Mouse (Mus musculus) CD4-positive helper T cell, adult 2 months (primary cell): Measurements from ENCODE around the gene Vstm2l.
A peak's percentile ranks its signal among the peaks of the same experiment; 100 is the strongest.

Experiments
- DNase-seq: peaks from one replicate; pipeline ENCODE4 v3.0.0-alpha.2; 2012; ENCODE audit warnings: low read depth, missing footprints, low spot score

Vstm2l gene

DNA sequence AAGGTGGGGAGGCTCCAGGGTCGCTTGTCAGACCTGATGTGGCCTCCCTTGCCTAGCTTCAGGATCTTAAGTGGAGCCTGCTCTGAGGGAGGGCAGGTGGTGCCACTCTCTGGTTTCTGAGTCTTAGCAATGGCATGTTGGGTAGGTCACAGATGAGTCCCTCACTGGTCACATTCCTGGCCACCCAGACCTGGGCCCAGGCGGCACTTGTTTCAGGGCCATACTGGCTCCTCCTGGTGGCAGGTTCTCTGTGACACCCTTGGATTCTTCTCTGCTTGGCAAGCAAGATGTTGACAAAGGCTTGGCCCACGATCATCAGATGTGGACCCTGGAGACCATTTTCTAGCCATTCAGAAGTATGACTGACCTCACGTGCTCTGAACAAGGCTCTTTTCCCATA is 18.2 kb downstream of the Vstm2l start:
- no peak for DNase-seq

DNA sequence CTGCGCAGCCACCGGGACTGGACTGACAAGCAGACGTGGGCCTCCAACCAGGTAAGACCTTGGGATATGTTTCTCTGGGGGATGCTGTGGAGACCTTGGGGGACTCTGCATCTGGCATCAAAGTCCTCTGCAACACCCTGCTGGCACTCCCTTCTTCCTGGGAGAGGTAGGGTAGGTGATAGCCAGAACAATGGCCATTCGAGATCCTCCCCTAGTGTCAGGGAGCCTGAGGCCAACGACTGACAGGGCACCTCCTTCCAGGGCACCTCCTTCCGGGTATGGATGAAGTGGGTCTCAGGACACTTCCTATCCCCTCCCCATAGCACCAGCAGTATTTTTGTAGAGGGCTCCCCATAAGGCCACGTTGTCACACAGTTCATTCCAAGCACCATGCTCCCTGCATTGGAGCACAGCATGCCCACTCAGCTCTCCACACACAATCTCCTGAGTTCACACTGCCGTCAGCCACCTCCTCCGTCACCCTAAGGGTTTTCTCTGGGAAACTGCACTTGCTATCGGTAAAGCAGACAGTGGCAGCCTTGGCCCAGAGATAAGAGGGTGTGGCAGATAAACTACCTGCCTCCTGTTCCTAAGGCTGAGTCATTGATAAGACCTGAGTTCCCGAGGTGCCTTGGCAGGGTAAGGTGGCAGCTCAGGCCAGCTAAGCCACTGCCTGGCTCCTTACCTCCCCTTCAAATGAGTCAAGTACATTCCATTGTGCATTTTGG is 21.2 kb downstream of the Vstm2l start:
- DNase-seq = no peak

DNA sequence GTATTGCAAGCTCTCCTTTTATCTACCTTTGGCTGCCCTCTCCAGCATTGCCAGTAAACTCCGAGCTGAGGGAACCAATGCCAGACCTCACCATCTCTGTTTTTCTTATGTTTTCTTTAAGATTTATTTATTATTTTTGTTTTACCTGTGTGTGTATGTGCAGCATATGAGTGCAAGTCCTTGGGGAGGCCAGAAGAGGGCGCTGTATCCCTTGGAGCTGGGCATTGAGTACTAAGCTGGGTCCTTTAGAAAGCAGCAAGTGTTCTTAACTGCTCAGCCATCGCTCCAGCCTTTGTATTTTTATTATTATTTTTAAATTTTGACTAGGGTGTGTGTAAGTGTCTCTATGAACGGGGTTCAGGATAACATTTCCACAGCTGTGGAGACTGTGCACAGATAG is 22.2 kb downstream of the Vstm2l start:
- no peak for DNase-seq

DNA sequence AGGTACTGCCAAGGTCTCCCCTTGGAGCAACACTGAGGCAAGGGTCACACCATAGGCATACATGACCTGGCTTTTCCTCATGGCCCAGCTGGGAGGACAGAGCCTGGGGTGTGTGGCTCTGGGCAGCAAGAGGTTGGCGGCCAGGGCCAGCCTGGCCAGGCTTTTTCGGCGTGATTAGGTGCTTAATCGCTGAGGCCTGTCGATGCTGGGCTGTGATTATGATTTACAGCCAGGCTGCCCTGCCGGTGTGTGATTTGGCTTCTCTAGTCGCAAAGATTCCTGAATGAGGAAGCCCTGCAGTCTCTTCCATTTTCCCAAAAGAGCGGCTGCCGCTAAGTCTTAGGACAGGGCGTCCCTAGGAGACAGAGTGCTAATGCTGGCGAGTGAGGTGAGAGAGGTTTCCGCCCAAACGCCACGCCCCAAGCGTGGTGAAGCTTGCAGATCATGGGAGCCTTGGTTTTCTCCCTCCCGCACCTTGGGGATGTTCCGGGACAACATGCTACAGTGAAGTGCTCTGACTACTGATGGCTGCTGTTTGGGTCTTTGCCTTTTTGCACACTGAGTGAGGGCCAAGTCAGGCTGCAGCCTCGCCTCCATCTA is 26.2 kb downstream of the Vstm2l start:
- DNase-seq = no peak

DNA sequence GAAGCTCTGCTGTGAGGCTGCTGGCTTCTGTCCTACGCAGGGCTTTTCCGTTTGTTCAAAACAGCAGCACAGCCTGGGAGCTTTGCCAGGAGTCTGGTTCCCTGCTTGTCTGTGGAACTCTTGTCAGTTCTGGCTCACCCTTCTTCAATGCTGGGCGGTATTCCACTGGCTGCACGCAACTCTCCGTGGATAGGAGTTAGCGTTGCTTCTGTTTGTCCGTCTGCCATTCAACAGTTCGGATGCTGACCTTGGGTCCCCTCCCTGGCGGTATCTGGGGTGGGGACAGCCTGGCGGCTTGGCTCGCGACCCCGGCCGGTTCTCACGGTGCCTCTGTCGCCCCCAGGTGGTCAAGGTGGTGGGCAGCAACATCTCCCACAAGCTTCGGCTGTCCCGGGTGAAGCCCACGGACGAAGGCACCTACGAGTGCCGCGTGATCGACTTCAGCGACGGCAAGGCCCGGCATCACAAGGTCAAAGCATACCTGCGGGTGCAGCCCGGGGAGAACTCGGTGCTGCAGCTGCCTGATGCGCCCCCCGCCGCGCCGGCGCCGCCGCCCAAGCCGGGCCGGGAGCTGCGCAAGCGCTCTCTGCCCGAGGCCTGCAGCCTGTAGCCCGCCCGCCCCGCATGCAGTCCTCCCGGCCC is 29.2 kb downstream of the Vstm2l start:
- peak; percentile 9 for DNase-seq

DNA sequence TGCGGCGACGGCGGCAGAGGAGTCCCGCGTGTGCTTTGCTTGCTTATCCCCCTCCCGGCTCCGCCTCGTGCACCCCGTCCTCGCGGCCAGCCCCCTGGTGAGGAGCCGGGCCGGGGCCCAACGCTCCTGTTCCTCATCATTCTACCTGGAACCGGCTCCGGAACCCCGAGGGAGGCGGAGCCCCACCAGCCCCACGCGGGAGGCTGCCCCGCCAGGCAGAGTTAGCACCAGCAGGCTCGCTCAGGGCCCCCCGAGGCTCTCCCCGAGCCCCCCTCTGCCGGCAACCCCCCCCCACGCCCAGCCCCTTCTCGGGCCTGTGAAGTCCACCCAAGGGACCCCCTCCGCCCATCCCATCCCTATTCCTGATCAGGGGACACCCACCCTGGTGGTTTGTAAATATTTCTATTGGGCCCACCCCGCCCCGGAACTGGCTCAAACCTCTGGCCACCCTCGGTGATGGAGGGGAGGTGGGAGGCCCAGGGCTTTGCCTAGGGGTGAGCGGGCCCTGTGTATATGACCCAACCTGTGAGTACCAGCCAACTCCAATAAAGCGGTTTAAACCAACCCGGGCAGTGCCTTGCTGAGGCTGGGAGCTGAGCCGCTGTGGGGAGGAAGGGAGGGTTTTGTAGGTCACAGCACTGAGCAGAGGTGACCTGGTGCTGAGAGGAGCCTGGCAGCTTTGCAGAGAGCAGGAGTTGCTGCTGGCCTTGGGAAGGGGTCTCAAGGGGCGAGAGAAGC is 29.9 kb downstream of the Vstm2l start:
- no peak for DNase-seq

DNA sequence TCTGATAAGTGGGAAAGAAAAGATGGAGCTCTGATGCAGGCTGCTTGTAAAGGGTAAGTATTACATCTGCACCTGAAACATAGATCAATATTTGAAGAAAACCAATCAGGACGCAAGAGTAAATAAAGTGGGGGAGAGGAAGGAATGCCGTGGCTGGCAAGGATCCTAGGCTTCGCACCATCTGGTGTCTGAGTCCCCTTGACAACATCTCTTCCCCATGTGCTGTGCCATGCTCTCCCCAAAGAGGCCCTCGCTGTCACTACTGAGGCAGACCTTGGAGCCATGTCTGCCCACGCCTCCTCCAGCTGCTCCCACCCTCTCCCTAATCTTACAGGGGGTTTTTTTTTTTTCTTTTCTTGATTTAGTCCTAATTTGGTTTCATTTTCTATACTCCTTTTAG is 39.5 kb downstream of the Vstm2l start:
- DNase-seq = no peak

DNA sequence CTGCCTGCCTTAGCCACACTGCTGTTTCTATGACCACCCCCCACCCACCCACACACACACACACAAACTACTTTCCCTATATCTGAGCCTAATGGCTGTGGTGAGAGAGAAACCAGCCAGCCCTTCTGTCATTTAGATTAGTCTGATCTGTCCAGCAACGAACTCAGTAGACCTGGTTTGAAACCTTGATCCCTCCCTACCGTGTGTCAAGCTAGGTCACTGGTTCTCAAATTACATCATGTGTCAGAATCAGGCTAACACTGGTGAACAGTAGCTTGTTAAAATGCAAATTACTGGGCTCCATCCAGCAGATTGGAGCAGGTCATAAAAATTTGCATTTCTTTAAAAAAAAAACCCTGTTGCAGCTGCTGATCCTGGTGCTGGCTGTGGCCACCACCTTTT is 43.3 kb downstream of the Vstm2l start:
- DNase-seq = no peak

DNA sequence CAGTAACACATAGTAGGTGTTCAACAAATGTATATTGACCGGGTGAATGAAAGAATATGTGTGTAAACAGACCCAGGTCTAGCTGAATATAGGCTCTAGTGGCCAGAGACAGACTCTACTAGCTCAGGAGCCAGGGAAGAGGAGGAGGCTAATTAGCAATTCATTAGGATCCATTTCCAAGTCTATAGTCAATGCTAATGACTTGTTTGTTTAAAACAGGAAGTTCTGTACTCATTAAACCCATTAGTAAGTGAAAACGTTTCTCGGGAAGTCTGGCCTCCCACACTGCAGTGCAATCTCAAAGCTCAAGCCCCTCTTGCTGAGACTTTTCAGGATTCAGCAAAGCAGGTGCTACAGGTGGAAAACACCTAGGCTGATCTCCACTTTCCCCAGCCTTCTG is 53.4 kb downstream of the Vstm2l start:
- no peak for DNase-seq

DNA sequence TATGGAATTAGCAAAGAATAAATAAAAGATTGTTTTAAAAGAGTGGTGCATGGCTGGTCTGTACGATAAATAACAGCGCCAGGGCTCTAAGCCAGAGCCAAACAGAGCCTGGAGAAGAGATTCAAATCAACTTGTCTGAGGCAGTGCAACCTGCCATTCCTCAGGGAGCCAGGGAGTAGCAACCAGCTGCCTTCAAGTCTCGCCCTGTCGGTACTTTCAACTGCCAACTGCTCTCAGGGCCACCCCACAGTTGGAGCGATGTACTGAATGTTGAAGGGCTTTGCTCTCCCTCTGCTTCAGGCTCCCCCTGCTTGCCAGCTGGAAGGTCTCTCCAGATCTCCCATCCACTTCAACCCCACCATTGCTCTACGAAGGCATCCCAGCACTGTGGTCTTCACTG is 55.7 kb downstream of the Vstm2l start:
- no peak for DNase-seq

DNA sequence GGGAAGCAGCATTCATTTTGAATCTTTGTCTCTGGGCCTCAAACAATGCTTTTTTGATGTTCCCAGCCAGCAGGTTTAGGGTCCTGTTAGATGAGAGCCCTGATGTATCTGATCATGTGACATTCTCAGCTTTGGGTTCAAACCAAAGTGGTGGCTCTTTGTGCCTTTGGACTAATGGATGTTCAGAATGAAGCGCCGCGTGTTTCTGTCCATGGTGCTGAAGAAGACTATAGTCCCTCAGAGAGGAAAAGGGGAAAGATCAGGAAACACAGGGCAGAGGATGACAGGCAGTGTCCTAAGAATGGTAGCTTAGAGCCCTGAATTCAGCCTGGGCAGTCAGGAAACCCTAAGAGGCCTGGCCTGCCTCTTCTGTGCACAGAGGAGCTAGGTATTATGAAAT is 56.2 kb downstream of the Vstm2l start:
- DNase-seq = peak; percentile 8

DNA sequence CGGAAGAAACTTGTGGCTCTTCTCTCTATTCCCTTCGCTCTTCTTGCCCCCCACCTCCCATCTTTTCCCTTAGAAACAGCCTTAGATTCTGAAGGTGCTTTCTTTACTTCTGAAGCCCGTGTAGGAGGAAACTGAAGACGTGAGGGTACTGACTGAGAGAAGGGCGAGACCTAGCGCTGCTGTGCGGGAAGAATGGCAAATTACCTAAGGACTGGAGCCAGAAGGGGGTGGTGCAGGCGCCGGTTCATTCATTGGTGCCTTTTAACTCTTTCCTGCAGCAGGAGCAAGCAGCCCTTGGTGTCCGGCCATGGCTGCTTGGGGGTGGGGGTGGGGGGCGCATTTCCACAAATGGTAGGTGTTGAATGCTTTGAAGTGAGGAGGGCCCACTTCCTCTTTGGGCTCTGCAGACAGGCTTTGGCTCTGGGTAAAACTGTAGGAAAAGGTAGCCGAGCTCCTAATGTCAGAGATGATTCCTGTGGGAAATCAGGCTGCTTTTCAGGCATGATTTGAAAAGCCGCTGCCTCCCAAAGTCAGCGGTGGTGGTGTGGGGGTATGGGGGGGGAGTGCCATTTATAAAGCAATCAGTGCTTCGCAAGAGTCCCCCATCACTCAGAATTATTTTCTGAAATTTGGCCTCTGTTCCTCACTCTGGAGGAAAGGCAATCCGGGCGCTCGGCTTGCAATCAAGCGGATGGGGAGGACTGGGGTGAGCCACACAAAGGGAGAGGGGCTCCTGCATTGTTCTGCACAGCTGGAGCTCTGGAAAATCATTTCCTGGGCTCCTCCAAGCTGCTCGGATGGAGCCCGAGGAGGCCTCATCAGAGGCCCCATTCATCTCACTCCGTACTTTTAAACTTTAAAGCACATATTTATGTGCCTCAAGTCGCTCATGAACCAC is 60.4 kb downstream of the Vstm2l start:
- DNase-seq = no peak

DNA sequence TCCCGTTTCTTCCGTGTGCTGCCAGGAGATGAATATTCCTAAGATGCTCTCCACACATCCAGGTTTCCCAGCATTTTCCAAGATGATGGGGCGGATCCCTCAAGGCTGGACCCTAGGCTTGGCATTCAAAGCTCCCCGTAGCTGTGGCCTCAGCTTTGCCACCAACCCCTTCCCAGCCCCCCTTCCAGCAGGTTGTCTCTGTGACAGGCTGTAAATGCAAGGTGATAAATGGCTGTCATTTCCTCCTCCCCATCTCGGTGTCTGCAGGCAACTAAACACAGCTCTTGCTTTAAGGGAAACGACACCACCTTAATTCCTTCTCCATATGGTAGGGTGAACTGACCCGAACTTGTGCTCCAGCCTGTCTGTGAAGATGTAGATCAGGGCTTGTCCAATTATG is 61.1 kb downstream of the Vstm2l start:
- no peak for DNase-seq

DNA sequence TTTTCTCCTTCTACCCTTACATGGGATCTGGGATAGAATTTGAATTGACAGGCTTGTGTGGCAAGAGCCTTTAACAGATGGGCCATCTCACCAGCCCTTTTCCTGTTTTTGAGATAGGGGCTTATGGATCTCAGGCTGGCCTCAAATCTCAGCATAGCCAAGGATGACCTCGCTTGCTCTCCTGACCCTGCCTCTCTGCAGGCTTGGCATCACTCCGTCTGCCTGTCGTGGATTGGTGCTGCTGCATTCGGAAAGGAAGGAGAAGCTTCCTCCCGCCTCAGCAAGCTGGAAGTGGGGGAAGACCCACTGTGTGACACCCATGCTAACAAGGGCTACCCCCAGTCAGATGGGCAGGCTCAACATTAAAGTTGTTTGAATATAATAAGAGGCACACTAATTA is 64.8 kb downstream of the Vstm2l start:
- no peak for DNase-seq

DNA sequence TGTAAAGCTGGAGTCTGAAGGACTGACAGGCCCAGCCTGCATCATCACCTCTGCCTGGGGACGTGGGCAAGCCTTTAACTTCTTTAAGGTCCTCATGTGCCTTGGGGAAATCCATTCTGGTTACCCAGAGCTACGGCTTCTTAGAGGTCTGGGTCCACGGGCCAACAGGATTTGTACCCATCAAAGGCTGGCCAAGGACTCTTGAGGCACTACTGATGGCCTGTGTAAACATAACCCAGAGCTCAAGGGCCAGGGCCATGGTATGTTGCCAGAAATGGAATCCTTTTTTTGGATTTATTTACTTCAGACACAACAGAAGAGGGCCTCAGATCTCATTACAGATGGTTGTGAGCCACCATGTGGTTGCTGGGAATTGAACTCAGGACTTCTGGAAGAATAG is 68.3 kb downstream of the Vstm2l start:
- no peak for DNase-seq

DNA sequence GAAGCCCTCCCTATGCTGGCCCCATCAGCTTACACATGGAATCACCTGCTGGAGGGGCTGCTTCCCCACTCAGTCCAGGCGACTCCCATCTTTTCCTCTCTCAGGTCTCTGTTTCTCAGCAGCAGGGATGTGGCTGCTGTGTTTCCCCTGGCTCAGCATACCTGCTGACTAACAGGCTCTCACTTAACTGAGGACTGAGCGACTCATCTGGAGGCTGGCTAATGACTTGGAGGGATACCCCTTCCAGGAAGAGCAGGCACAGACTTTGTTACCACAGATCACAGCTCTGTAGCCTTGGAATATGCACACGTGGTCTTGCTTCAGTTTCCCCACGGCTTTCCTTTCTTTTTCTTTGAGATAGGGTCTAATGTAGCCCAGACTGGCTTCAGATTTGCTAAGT is 68.8 kb downstream of the Vstm2l start:
- DNase-seq = no peak

DNA sequence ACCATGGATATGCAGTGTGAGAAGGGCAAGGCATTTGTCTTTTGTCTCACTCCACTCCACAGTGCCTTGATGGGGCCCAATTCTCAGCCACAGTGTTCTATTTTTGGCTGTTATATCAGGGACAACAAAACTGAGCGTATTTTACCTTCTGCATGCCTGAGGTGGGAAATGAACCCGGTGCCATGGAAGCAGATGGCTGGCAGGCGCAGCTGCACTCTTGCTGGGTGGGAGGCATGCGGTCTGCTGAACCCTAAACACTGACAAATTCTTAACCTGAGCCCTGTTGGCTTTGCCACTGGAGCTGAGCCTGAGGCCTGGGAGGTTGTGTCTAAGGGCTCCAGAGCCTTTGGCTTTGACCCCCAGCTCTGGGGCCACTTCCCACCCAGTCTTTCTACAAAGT is 71.2 kb downstream of the Vstm2l start:
- DNase-seq = no peak

DNA sequence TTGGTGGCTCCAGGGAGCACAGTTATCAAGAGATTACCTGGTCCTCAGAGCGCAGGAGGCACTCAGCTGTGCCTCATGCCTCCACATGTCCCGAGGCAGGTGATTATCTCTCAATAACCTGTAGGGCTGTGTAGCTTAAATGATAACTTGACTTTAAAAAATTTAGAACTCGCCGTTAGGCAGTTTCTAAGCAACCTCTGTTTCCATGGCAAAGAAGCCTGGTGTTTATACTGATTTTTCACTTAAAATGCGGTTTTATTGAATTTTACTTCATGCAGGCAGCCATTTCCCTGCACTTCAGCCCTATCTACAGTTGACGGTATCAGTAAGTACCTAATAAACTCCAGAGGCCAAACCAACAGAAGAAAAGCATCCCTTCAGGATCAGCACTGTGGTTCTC is 71.8 kb downstream of the Vstm2l start:
- DNase-seq = no peak

DNA sequence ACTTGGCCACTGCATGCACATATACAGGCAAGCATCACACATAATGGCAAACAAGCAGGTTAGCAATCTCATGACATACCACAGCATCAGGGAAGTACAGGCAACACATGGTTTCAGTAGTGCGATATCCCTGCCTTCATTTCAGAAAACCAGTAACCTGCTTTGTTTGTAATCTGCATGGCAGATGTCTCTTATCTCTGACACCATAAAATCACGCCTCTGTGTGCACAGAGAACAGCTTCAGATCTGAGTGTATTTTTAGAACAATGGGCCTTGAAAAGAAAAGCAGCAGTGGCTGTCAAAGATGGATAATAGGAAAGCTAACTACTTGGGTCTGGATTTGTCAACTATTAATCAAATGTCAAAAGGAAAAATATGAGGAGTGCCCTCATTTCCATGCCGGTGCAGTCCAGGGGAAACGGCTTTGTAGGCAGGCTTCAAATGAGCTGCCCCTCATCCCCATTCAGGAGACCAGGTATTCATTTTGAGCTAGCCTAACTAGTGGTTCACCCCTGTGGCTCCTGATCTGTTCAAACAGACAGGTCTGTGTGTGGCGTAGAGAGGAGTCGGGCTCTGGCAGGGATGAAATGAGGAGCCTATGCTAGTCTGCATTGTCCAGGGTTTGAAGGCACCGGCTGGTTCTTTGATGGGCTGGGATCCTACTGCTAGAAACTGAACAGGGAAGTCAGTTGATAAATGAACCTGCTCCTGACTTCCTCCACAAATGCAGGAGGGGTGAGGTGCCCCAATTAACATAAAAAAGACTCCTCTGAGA is 74.2 kb downstream of the Vstm2l start:
- DNase-seq = no peak

DNA sequence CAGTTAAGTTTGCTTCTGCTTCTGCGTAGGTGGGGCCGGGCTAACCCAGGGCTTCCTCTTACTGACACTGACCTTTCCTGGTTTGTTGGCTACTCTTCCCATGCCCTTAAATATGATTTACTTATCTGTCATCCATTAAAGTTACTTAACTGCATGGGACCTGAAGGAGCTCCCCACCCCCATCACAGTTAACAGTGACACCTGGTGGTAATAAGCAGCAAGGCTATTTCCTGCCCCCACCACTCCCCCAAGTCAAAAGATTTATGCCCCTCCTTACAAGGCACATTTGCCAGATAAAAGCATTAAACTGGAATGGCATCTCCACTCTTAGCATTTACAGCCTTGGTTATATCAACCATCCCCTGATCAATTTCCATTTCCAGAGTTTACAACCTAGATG is 75.5 kb downstream of the Vstm2l start:
- peak; percentile 21 for DNase-seq

DNA sequence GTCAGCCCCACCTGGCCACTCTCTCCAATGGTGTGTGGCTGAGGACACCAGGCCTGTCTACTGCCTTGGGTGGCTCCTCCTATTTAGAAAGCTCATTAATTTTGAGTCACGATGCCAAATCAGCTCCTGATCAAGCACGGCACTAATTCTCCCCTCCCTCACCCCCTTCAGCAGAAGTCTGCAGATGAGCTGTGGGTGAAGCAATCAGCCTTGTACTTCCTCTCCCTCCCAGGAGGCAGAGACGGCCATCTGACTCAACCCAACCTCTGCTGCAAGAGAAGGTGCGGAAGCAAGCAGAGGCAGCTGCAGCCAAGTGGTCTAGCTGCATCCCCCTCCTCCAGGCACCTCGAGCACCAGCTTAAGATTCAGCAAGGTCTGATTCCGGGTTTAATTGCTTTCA is 76.6 kb downstream of the Vstm2l start:
- DNase-seq = no peak
